Mouse (Mus musculus): ENCODE measurements at regions not wholly inside any gene's neighbourhood (a gene's known extent, or its start where the extent isn't known, plus 50 kb on each side); places are given as distances from the start of the nearest gene placed in this dataset.

DNA sequence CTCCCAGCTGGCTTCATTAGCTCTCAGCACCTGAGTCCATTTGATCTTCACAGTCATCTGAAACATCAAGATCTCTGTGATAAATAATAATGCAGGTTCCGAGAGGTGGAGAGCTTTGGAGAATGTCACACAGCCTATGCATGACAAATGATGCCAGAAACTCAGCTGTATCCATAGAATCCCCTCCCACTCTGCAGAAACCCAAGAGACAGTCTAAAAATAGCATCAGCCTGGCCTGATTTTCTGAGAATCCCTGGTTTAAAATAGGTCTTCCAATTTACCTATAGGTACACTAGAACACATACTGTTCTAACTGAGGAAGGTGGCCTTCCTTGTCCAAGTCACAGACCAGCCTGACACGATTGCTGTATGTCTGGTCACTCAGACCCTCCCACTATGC, 184.0 kb upstream of the B3gat1 start:
- DNase-seq (ENCODE audit: low spot score in 2 of 2): no peak

DNA sequence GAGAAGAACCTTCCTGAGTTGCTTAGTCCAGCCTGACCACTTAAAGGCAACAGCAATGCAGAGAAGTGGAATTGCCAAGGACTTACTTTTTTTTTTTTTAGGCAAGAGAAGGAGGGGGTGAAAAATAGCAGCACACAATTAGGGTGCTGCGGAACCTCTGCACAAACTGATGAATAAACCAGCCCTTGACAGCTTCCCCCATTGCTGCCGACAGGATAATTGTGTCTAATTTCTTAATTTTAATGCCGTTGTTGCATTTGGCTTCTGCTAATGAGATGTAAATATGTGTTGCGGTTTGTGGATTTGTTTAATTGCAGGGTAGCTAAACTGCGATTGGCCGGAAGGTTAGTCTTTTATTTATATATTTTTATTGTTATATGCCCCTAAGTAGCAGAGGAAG, 157.5 kb upstream of the B3gat1 start:
- no peak for DNase-seq (ENCODE audit: low spot score in 2 of 2)

DNA sequence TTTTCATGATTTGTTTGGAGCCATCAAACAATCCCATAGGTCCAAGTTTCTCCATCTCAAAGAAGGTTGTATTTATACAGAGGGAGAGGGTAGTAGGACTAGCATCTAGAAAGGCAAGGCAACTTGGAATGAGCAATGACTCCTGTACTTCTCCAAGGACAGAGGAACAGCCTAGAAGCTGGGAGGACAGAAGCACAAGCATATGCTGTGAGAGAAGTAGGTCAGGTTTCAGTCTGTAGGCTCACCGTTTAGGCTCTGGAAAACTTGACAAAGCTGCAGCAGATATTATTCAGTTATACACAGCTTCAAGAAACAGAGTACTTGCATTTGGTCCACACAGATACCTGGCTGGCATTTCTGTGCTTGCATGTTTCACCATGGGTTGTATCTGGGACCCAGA, 131.5 kb upstream of the B3gat1 start:
- DNase-seq (ENCODE audit: low spot score in 2 of 2): no peak

DNA sequence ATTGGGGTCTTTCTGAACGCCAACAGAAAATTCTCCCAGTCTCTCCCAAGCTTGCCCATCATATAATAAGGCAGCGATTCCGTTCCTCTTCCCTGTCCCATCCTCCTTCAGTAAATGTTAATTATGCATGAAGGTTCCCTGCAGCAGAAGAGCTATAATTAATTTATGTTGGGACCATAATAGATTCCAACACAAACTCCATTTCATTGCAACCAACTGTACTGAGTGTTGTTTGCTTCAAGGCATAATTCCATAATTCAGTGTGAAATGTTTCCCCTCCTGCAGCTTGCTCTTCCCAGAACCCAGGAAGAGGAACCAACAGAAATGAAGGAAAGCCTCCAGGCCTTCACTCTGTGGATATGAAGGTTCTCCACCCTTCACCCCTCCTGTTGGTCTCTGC, 129.0 kb upstream of the B3gat1 start:
- DNase-seq (ENCODE audit: low spot score in 2 of 2): no peak

DNA sequence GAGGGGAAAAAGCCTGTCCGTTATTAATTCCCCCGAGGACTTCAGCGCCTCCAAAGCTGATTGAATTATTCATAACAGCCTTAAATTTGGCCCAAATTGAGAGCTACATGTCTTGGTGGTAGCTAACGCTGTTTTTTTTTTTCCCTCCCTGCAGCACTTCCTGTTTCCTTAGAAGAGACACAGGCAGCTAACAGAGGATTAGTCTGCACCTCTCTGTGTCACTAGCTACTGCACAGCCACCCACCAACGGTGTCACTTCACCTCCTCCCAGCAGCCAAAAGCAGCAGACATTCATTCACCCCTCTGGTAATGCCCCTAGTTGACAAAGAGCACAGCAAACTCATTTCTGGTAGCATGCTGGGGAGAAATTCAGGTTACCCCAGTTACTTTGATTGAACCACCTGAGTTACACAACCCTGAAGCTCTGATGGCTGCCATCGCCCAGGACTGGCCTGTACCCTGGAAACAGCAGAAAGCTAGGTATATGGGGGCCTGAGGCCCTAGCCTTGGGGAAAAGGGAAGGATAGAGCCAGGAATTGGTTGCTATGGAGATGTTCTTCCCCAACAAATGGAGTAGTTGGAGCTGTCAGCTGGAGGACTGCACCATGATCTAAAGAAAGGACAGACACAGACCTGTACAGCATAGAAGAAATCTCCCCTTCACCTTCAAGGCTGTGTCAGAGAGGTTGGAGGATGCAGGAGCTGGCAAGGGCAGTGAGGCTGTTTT, 121.7 kb upstream of the B3gat1 start:
- no peak for DNase-seq (ENCODE audit: low spot score in 2 of 2)

DNA sequence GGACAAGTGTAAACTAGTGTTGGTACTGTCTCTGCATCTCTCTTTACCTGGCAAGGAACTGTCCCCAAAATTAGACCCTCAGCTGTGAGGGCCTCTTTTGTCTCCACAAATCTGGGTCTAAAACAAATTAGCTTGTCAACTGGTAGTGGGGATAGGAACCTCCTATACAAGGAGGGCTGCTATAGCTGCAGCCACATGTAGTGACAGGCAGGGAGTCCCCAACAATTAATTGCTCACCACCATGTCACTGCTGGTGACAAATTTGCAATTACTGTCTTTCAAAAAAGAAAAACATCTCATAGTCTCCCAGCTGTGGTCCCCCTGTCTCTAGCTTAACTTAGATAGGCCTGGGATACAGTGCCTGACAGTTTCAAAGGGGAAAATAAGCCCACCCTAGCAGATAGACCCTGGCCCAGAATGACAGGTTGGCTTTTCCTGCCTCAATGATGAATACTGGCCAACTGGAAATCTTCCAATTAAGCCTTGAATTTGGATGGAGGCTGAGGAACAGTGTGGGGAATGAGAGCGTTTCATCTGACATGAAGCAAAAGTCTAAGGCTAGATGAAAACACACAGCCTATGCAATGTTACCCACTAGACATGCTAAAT, 110.6 kb upstream of the B3gat1 start:
- DNase-seq (ENCODE audit: low spot score in 2 of 2): no peak

DNA sequence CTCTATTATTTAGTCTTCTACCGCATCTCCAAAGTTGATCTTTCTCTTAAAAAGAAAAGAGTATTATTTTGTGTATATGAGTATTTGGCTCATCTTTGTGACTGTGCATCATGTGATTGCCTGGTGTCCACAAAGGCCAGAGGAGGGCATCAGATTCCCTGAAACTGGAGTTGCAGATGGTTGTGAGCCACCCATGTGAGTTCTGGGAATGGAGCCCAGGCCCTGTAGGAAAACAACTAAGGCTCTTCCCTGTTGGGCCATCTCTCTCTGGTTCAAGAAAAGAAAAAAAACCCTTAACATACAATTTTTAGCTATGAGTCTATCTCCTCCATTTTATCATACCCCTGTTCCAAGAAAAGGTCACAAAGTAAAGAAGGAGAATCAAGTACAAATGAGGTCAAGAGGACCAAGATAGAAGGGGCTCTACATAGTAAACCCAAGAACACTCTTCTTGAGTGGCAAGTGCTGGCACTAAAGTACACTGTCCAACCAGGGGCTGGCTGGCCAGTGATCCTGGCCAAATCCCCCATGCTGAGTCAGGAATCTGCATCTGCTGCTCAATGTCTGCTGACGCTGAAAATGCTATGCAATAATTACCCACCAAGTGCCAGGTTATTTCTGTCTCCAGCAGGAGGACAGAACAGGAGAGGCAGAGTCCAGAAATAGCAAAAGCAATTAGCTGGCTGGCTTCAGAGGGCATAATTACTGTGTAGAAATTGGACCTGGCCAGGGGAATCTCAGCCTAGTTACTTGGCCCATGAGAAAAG, 108.2 kb upstream of the B3gat1 start:
- DNase-seq (ENCODE audit: low spot score in 2 of 2): no peak

DNA sequence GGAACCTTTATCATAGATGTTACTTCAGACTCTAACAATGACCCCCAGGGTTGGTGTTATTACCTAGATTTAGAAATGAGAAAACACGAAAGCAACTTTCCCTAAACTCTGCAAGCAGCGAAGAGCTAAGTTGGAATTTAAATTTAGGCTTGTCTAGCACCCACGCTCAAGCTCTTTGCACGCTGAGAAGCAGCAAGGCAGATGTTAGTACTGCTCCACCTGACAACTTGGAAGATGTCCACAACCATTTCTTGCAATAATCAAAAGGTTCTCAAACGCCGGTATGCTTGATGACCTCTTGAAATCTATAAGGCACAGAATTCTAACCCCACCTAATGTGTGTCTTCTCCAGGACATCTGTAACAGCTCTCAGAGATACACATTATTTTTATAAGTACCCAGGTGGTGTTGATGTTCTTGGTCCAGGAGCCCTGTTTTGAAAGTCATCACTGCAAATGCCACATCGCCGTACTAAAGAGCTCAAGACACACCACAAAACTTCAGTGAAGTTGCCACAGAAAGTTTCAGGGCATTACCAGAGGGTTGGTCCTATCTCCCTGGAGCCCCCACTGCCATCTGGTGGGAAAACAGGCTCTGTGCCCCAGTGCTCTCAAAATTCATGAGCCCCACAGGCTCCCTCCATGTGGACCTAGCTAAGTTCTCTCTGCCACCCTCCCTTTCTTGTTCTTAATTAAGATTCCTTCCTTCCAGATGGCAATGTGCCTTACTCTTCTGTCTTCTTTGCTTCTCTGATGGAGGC, 100.5 kb upstream of the B3gat1 start:
- DNase-seq (ENCODE audit: low spot score in 2 of 2): peak; percentile 29 to 44

DNA sequence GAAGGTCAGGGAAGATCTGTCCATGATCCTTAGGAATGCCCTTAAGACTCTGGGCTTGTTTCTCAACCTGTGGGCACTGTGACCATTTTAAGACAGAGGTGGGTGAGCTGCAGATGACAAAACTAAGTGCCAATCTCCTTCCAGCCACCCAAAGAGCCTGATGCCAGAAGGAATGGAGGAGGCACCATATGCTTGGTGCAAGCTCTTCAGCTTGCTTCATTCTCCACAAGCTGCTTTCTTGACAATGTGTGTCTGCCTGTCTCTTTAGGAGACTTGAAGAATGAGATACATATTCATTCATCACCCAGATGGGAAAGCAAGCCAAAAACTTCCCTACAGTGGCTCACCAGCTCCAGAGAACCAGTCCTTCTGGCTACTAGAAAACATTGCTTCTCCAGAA, 98.3 kb upstream of the B3gat1 start:
- DNase-seq (ENCODE audit: low spot score in 2 of 2): peak; percentile 37 to 43

DNA sequence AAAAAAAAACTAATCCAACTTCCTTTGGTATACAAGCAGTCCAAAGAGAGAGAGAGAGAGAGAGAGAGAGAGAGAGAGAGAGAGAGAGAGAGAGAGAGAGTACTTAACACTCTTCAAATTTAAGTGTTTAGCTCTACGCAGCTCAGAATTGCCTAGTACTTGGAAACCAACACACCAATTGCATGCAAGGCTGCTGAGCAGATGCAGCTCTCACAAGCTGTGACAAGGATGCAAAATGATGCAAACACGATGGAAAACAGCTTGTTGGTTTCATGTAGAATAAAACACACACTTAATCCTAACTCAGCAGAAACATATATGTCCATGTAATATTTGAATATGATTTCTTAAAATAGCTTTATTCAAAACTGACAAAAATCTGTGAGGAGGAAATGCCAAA, 94.9 kb upstream of the B3gat1 start:
- no peak for DNase-seq (ENCODE audit: low spot score in 2 of 2)

DNA sequence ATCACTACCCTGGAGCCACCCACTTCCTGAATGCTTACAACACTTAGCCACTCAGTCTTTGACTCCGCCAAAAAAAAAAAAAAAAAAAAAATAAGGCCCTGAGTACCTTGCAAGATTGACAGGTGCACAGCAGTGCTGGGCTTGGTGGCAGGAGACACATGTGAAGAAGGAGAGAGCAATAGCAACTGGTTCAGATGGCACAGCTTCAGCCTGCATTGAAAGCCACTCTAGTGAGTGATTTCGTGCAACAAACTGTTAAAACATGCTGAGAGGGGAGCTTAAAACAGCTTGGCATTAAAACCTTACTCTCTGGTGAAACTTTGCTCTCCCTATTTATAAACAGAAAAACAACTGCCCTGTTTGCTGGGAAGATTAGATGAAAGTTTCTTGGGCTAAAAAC, 91.2 kb upstream of the B3gat1 start:
- no peak for DNase-seq (ENCODE audit: low spot score in 2 of 2)

DNA sequence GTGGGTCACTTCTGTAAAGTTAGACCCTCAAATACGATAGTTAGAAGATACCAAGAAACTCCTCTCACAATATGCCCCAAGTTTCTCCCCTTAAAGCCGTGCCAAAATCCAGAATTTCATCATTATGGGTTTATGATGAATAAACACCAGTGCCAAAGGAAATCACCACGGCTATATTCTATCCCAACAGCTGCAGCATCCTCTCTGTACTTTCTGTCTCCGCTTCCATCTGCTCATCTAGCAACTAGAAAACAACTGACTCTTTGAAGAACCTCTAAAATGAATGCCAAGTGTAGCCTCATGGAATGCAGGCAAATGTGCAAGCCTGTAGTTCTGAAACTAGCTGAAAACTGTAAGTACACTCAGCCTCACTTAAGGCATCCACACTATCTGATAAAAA, 90.7 kb upstream of the B3gat1 start:
- no peak for DNase-seq (ENCODE audit: low spot score in 2 of 2)

DNA sequence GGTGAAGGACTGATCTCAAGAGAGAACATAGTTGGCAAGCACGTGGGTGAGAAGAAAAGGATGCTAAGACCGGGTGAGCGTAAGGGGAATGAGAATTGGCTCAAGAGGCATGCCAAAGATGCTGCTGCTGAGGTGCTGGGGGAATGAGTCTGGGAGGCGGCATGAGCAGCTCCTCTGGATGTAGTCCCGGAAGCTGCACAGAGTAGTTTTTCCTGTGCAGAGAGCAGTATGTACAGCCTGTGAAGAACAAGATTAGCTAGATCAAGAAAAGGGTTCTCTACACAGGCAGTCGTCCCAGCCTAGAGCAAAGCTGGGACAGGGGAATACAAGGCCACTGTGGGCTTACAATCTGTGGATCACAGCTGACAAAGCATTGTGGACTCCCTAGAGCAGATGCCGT, 84.0 kb upstream of the B3gat1 start:
- no peak for DNase-seq (ENCODE audit: low spot score in 2 of 2)

DNA sequence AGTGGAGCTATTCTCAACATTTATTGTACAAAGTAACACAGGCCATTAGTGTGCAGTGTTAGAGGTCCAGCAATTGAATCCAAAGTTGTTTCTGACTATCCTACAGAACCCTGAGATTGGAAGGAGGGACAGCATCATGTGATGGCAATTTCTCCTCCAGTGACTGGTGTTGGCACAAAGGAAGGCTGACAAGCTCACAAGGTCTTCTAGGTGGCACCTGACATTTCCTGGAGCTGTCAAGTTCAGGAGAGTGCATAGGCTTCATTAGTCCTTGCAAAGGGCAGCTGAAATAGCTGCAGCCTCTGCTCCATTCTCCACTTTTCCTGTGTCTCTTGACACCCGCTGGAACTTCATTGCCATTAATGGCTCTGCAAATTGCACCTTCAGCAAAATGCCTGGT, 80.6 kb upstream of the B3gat1 start:
- DNase-seq (ENCODE audit: low spot score in 2 of 2): no peak

DNA sequence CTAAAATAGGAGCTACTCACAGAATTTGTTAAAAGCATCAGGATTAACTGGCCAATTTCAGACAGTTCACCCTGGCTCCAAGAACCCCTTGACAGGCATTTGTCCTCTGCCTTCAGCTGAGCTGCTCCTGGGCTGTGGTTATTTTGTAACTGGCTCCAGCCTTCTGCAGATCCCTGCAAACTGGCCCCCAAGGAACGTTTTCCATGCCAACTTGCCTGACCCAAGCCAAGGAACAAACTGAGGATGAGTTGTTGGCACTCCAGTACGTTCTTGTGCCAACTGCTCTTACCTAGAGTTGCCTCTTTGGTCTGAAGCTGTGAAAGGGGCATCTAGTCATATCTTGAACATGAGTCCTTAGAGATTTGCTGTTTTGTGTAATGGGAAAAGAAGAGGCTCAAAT, 74.2 kb upstream of the B3gat1 start:
- DNase-seq (ENCODE audit: low spot score in 2 of 2): no peak

DNA sequence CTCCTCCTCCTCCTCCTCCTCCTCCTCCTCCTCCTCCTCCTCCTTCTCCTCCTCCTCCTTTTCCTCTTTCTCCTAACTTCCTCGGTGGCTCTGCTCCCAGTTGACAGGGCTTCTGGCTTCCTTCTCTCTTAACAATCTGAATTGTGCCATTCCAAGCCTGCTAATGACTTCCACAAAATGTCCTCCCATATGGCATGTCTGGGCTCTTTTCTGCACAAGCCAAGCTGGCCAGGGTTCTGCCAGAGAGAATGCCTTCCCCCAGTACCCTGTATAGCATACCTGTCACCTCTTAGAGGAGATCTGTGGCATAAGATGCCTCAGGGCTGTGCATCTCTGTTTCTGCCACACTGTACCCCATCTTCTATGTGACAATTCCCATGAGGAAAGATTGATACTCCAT, 70.0 kb upstream of the B3gat1 start:
- DNase-seq (ENCODE audit: low spot score in 2 of 2): no peak

DNA sequence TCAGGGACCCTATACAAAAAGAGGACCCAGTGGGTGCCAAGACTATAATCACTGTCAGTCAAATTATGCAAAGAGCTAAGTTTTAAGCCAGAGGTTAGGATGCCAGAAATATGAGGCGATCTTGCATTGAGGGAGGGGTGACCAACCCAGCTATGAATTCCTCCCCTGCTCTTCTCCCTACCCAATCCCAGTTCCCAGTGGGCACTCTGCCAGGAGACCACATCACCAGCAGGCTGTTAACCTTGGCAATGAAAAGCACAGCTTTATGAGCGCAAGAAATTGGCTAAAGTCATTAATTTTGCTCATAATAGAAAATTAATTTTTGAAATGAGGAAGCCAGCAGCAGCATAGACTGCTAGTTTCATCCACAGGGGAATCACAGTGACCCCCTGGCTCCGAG, 65.7 kb upstream of the B3gat1 start:
- DNase-seq (ENCODE audit: low spot score in 2 of 2): no peak

DNA sequence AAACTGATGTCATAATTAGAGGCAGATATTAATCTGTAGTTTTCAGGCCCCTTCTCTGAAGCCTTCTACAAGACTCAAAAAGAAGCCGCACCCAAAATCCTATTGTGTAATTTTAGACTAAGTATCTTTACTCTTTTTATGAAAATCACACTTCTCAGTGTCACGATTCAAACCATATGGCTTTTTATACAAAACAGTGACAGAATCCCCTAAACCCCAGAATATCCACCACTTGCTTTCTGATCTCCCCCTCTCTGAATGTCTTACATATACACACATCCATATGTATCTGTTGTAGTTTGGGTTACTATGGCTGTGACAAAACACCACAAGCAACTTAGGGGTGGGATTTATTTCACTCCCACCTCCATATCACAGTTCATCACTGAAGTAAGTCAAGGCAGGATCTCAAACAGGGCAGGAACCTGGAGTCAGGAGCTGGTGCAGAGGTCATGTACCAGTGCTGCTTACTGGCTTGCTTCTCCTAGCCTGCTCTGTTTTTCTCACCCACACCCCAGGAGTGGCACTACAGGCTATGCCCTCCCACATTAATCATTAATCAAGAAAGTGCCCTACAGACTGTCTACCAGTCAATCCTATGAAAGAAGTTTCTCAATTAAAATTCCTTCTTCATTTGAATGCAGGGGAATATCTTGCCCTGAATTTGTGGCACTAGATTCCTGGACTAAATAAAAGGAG, 59.3 kb upstream of the B3gat1 start:
- no peak for DNase-seq (ENCODE audit: low spot score in 2 of 2)

DNA sequence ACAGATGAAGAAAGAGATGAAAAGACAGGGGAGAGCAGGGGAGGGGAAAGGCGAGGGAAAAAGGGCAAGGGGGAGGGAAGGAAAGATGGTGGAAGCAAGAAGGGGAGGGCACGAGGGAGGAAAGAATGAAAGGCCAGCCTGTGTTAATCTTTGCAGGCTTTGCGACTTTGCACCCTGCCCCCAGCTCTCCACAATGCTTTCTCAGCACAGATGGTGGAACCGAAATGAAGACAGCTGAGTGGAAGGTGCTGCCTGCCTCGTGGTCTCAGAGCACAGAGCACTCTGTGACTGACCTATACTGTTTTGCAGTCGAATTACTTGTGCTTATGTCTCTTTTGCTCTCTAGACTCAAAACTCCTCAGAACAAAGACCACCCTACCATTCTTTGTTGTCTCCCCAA, 55.2 kb upstream of the B3gat1 start:
- peak in 1 of 2 experiments; percentile 22 for DNase-seq (ENCODE audit: low spot score in 2 of 2)

DNA sequence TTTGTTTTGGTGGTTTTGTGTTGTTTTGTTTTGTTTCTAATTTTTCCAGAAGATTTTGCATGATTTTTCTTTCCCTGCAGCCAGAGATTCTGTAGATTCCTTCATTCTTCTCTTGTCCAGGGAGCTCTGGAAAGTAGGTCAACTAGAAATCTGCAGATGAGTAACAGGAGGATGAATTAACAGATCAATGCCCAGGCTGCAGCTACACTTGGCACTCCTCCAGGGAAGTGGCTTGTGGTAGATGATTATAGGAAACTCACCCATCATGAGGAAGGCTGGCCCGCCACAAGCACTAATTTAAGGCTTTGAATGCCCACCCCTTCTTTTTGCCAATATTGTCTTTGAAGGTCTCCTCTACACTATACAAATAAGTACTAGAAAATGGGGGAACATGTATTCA, 52.0 kb upstream of the B3gat1 start:
- DNase-seq (ENCODE audit: low spot score in 2 of 2): no peak
